Mouse (Mus musculus) cerebellum, adult 2 months (tissue): ENCODE results near the gene Cttnbp2nl. TPM values are rescaled to one million over a fixed set of nuclear protein-coding genes. Genes with fewer than 3 reads are reported as not detected.
A peak's percentile ranks its signal among the peaks of the same experiment; 100 is the strongest.

ENCODE experiments used
- DNase-seq, 2 experiments: peaks; one replicate each; pipeline ENCODE4 v3.0.0; 2021
- H3K27ac ChIP-seq: fragments of 200-500 bp; 2 replicates; pipeline ENCODE4 v1.5.1; 2012; ENCODE audit warnings: low read length, control low read depth, inconsistent platforms; ENCODE audit not compliant: insufficient read depth
- H3K27me3 ChIP-seq: fragments of 200-500 bp; 2 replicates; pipeline ENCODE4 v1.6.1; 2012; ENCODE audit warnings: inconsistent platforms, mild to moderate bottlenecking, low read length, moderate library complexity; ENCODE audit not compliant: control insufficient read depth, insufficient read depth
- H3K4me1 ChIP-seq: fragments of 200-500 bp; 2 replicates; pipeline ENCODE4 v1.6.1; 2011; ENCODE audit warnings: low read length; ENCODE audit not compliant: control insufficient read depth, insufficient read depth
- H3K4me3 ChIP-seq: fragments of 200-500 bp; replicated peaks from 2 replicates; pipeline ENCODE3; 2011; ENCODE audit warnings: mild to moderate bottlenecking, low read depth, low read length, control low read depth; ENCODE audit not compliant: insufficient read depth
- CTCF ChIP-seq: fragments of 200-500 bp; IDR thresholded peaks from 2 replicates; pipeline ENCODE4 v1.5.1; 2011; ENCODE audit warnings: low read depth, mild to moderate bottlenecking, control low read depth, low read length, moderate library complexity, borderline replicate concordance; ENCODE audit not compliant: insufficient read depth
- POLR2A ChIP-seq: fragments of 200-500 bp; IDR thresholded peaks from 2 replicates; pipeline ENCODE4 v1.6.1; 2011; ENCODE audit warnings: low read length, control low read depth, borderline replicate concordance; ENCODE audit not compliant: insufficient read depth
- WGBS: fragments of 180-500 bp; shearing (Covaris S2); methylation state at CpG from one replicate; pipeline ENCODE4 v1.1.7; 2018; 5-methylcytosine and 5-hydroxymethylcytosine counted together
- polyA plus RNA-seq: library from polyadenylated mRNA; depleted of rRNA; stranded (reverse); fragments of >200 nt; gene quantifications from 2 replicates; pipeline ENCODE4 v1.2.3, GENCODE M21; 2012; rRNA removed

Cttnbp2nl gene
- 7.4 TPM in 2 replicates for polyA plus RNA-seq

DNA sequence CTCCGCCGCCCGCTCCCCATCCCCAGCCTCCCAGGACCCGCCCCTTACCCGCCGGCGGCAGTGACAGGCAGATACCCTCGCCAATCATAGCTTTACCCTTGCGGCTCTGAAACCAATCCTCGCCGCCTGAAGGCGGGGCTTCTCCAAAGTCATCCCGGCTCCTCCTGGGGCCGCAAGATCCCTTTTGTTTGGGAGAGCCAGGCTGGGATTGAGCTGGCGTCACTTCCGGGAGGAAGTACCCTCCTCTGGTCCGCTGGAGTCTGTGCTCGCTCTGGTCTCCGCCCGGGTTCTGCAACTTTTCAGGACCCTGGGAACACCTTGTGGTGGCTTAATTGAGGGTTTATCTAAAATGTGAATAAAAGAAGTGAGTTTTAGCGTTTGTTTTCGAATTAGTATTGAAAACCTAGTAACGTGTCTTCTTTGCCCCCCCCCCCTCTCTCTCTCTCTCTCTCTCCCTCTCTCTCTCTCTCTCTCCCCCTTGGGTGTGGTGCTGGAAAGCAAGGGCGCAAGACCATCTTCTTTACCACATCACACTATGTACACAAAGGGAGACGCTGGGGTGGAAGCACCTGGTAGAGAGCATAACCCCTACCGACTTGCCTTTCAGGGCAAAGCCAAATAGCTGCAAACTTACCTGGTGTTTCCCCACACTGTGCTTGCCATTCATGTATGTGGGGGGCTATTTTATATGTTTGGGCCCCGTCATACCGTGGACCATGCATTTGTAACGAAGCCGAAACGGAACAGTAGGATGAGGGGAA lies at the start of gene Cttnbp2nl:
Gene Cttnbp2nl (minus strand): TSS at position 210 of the 761 bp plus-strand sequence.
- TF ChIP-seq POLR2A = peak; percentile 97
- no peak for TF ChIP-seq CTCF
- DNase-seq = peak; percentile 99 to 100
- Histone ChIP-seq H3K27ac (peak within 1 kb of the TSS; percentile 28; the same call in 1 of the 2 replicates), H3K27me3 (no peaks in the 10 kb centered on the region), H3K4me3 (peak within 1 kb of the TSS; percentile 77), H3K4me1 (peaks cover 3% of the 10 kb centered on the region; the same call in 1 of the 2 replicates)
- WGBS = 2% methylated on average over 31 of the region's 31 CpGs

- no peaks in the 10 kb centered on the region for H3K4me1 ChIP-seq
- no peak for TF ChIP-seq POLR2A
- TF ChIP-seq CTCF = no peak
- no peaks in the 10 kb centered on the region for H3K27me3 ChIP-seq
- WGBS = 59% methylated on average over 4 of the region's 4 CpGs
- no peak overlapping the region for H3K4me3 ChIP-seq
- H3K27ac ChIP-seq = no peak overlapping the region
- no peak for DNase-seq
Observed at GRCm38 (mm10) chr3:105100270-105100589, 47.3 kb upstream of the Cttnbp2nl start.

GRCm38 (mm10) chr3:105099526-105100269 lies 46.8 kb upstream of the Cttnbp2nl start:
- no peak overlapping the region for H3K4me3 ChIP-seq
- 47% methylated on average over 15 of the region's 15 CpGs for whole genome bisulfite sequencing
- DNase-seq = no peak
- H3K27ac ChIP-seq = no peak overlapping the region
- no peaks in the 10 kb centered on the region for H3K4me1 ChIP-seq
- no peaks in the 10 kb centered on the region for H3K27me3 ChIP-seq
- TF ChIP-seq CTCF (no peak), POLR2A (no peak)

GRCm38 (mm10) chr3:105097581-105097980 lies 44.6 kb upstream of the Cttnbp2nl start:
- Histone ChIP-seq H3K27me3 (no peaks in the 10 kb centered on the region), H3K4me3 (no peak overlapping the region), H3K4me1 (no peaks in the 10 kb centered on the region), H3K27ac (no peak overlapping the region)
- 64% methylated on average over 4 of the region's 4 CpGs for WGBS
- TF ChIP-seq CTCF = no peak
- TF ChIP-seq POLR2A = no peak
- no peak for DNase-seq

DNA sequence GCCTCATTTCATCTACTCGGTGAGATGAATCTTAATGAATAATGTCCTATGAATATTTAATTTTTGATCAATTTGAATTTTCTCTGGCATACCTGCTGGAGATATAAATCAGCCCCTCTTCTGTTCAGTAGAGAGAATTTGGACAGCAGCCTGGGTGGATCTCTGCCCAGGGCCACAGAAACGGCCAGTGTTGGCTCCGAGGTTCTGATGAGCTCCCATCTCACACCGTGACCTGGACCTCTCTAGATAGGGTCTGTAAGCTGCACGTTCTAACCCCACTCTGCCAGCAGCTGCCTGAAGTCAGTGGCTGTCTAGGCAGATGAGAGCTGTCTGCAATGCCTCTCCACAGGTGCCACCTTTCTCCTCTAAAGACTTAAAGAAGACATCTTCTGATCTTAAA lies 42.1 kb upstream of the Cttnbp2nl start:
- Histone ChIP-seq H3K4me1 (no peaks in the 10 kb centered on the region), H3K27ac (no peak overlapping the region), H3K27me3 (no peaks in the 10 kb centered on the region), H3K4me3 (no peak overlapping the region)
- WGBS = 32% methylated on average over 5 of the region's 5 CpGs
- TF ChIP-seq CTCF = no peak
- no peak for TF ChIP-seq POLR2A
- no peak for DNase-seq

DNA sequence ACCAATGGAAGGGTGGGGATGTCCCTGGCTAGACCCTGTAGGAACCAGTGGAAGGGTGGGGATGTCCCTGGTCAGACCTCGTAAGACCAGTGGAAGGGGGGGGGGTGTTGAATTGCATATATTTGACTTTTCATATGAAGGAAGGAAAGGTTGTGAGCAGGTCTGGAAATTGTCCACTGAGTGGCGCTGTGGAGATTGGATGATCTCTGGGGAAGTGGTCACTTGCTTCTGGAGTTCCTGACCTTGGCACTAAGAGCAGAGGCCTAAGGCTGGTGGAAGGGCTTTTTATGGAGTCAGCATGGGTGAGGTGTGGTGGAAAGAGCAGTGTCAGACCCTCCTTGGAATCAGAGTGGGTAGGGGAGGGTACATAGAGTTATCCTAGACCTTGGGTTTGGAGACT lies 41.5 kb upstream of the Cttnbp2nl start:
- no peaks in the 10 kb centered on the region for H3K27me3 ChIP-seq
- TF ChIP-seq CTCF = peak; percentile 46
- TF ChIP-seq POLR2A = no peak
- H3K27ac ChIP-seq = no peak overlapping the region
- H3K4me1 ChIP-seq = no peaks in the 10 kb centered on the region
- 74% methylated on average over 2 of the region's 2 CpGs for WGBS
- H3K4me3 ChIP-seq = no peak overlapping the region
- DNase-seq = no peak

DNA sequence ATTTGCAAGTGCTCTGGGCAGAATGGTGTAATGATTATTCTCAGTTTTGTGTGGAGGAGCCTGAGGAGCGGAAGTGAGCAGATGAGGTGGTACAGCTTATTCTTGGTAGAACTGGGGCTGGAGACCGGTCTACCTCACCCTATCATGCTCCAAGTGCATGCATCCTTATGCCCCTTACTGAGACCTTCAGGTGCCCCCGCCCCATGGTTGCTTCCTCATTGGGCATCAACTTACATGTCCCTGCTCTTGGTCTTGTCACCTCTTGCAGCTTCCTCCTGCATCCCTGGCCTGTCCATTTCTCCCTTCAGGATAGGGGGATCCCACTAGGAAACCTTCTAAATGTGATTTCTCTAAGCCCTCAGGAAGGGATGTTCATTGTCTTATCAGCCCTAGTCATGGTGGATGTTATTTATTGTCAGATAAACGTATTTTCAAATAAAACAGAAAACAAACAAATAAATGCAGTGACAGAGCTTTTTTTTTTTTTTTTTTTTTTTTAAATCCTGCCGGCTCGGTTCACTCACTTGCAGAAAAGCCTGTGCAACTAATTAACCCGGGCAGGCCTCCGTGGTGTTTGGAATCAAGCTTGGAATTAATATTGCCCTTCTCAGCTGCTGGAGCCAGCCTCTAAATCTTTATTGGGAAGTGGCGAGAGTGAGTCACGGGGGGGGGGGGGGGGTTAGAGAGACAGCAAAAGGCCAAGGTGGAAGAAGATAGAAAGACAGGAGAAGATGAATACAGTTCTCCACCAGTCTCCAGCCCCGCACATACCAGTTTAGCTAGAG lies 40.0 kb upstream of the Cttnbp2nl start:
- no peaks in the 10 kb centered on the region for H3K4me1 ChIP-seq
- WGBS = 69% methylated on average over 11 of the region's 11 CpGs
- no peak overlapping the region for H3K4me3 ChIP-seq
- TF ChIP-seq CTCF = no peak
- no peak for TF ChIP-seq POLR2A
- H3K27me3 ChIP-seq = no peaks in the 10 kb centered on the region
- H3K27ac ChIP-seq = no peak overlapping the region
- no peak for DNase-seq

- Histone ChIP-seq H3K27ac (no peak overlapping the region), H3K27me3 (no peaks in the 10 kb centered on the region), H3K4me3 (no peak overlapping the region), H3K4me1 (no peaks in the 10 kb centered on the region)
- TF ChIP-seq POLR2A (no peak), CTCF (peak; percentile 49; the same call in 1 of the 2 replicates)
- DNase-seq = peak; percentile 26 to 28
- 54% methylated on average over 3 of the region's 3 CpGs for WGBS
Observed at GRCm38 (mm10) chr3:105090981-105091380, 38.0 kb upstream of the Cttnbp2nl start.
